Mouse (Mus musculus): ENCODE measurements around the gene Sim2.

Gene Sim2

GRCm38 (mm10) chr16:94084711-94085602 lies at the start of gene Sim2:
TSS of gene Sim2 (plus strand) at chr16:94084931.
- DNase-seq (ENCODE audit: low read depth, low spot score) = no peak

- no peak for DNase-seq (ENCODE audit: low read depth, low spot score)
Measured at GRCm38 (mm10) chr16:94037280-94037679, 47.5 kb upstream of the Sim2 start.

- DNase-seq (ENCODE audit: low read depth, low spot score) = peak; percentile 54
Measured at GRCm38 (mm10) chr16:94038272-94038985, 46.3 kb upstream of the Sim2 start.

- no peak for DNase-seq (ENCODE audit: low read depth, low spot score)
Measured at GRCm38 (mm10) chr16:94038986-94039341, 45.8 kb upstream of the Sim2 start.

GRCm38 (mm10) chr16:94040485-94040884 lies 44.2 kb upstream of the Sim2 start:
- no peak for DNase-seq (ENCODE audit: low read depth, low spot score)

- no peak for DNase-seq (ENCODE audit: low read depth, low spot score)
Measured at GRCm38 (mm10) chr16:94041065-94041712, 43.5 kb upstream of the Sim2 start.

- no peak for DNase-seq (ENCODE audit: low read depth, low spot score)
Measured at GRCm38 (mm10) chr16:94043797-94044196, 40.9 kb upstream of the Sim2 start.

- no peak for DNase-seq (ENCODE audit: low read depth, low spot score)
Measured at GRCm38 (mm10) chr16:94044996-94045395, 39.7 kb upstream of the Sim2 start.

- DNase-seq (ENCODE audit: low read depth, low spot score) = no peak
Measured at GRCm38 (mm10) chr16:94050368-94050767, 34.4 kb upstream of the Sim2 start.

GRCm38 (mm10) chr16:94055176-94055575 lies 29.6 kb upstream of the Sim2 start:
- DNase-seq (ENCODE audit: low read depth, low spot score) = no peak

- no peak for DNase-seq (ENCODE audit: low read depth, low spot score)
Measured at GRCm38 (mm10) chr16:94055576-94055975, 29.2 kb upstream of the Sim2 start.

GRCm38 (mm10) chr16:94059820-94060219 lies 24.9 kb upstream of the Sim2 start:
- no peak for DNase-seq (ENCODE audit: low read depth, low spot score)

- DNase-seq (ENCODE audit: low read depth, low spot score) = no peak
Measured at GRCm38 (mm10) chr16:94064211-94064610, 20.5 kb upstream of the Sim2 start.

- DNase-seq (ENCODE audit: low read depth, low spot score) = no peak
Measured at GRCm38 (mm10) chr16:94065728-94066674, 18.7 kb upstream of the Sim2 start.

GRCm38 (mm10) chr16:94066771-94067170 lies 18.0 kb upstream of the Sim2 start:
- DNase-seq (ENCODE audit: low read depth, low spot score) = no peak

GRCm38 (mm10) chr16:94067280-94067679 lies 17.5 kb upstream of the Sim2 start:
- DNase-seq (ENCODE audit: low read depth, low spot score) = no peak

- no peak for DNase-seq (ENCODE audit: low read depth, low spot score)
Measured at GRCm38 (mm10) chr16:94069061-94069460, 15.7 kb upstream of the Sim2 start.

- no peak for DNase-seq (ENCODE audit: low read depth, low spot score)
Measured at GRCm38 (mm10) chr16:94070920-94071319, 13.8 kb upstream of the Sim2 start.

- DNase-seq (ENCODE audit: low read depth, low spot score) = no peak
Measured at GRCm38 (mm10) chr16:94071468-94071867, 13.3 kb upstream of the Sim2 start.

GRCm38 (mm10) chr16:94075362-94076027 lies 9.2 kb upstream of the Sim2 start:
- no peak for DNase-seq (ENCODE audit: low read depth, low spot score)
